8 mouse cellular contexts compared by ENCODE assay signal in the genomic region with DNA sequence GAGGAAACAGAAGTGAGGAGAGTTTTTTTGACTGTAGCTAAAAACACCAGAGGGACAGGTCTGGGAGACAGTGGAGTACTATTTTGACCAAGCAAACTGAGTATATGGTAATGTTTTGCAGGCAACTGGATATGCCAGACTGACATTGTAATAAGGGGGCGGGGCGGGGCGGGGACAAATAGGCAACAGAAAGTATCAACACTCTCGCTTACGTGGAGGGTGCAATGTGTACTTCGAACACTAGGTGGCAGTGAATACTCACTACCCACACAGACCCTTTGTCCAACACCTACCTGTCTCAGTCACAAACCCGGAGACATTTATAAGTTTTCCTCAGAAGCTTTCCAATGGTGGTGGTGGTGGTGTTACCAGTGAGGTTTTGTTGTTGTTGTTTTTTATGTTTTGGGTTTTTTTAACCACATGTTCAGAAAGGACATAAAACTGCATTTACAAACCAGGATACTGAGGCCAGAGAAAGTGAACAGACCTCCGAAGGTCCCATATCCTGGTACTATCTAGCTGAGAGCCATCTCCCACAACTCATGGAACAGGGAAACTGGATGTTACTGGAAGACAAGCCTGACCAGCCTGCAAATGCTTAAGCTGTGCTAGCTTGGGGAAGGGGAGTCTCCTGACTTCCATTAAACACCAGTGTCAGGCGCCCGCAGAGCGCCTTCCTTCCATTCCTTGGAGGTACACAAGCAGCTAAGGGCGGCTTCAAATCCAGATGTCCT.
A peak's percentile ranks its signal among the peaks of the same experiment; 100 is the strongest.
DNase-seq lines count a peak whose midpoint lies in the region; ATAC-seq and TF ChIP-seq lines count a peak whose summit lies in the region.

No protein-coding gene starts in this region.

- H3K4me1 ChIP-seq in G1E (ENCODE audit: insufficient read depth, low read depth, low read length), result peaks cover 5% of the 10 kb centered on the region; the same call in 1 of the 2 replicates
- H3K4me1 ChIP-seq in forebrain, embryonic 16.5 days (replicated peaks; ENCODE audit: control insufficient read depth, insufficient read depth, low read length), result no peaks in the 10 kb centered on the region
- H3K4me1 ChIP-seq in hindbrain, embryonic 10.5 days (replicated peaks), result peaks cover 46% of the 10 kb centered on the region
- H3K4me1 ChIP-seq in lung, embryonic 15.5 days, result no peaks in the 10 kb centered on the region

- H3K4me2 ChIP-seq in forebrain, embryonic 16.5 days (ENCODE audit: low read length), result no peak overlapping the region
- peak overlapping the region; percentile 41 for H3K4me2 ChIP-seq in lung, embryonic 15.5 days

- H3K9ac ChIP-seq in forebrain, embryonic 16.5 days (replicated peaks; ENCODE audit: low read depth, low read length), result no peak overlapping the region
- peak overlapping the region; percentile 17; the same call in 1 of the 2 replicates for H3K9ac ChIP-seq in lung, embryonic 15.5 days

- no peak overlapping the region for H3K4me3 ChIP-seq in G1E (ENCODE audit: low read depth, low read length)
- H3K4me3 ChIP-seq in forebrain, embryonic 16.5 days (replicated peaks; ENCODE audit: low read length), result no peak overlapping the region
- H3K4me3 ChIP-seq in hindbrain, embryonic 10.5 days, result no peak overlapping the region
- peak overlapping the region; percentile 22 for H3K4me3 ChIP-seq in lung, embryonic 15.5 days

- WGBS in forebrain, embryonic 16.5 days, result 33% methylated on average over 12 of the region's 12 CpGs
- WGBS in hindbrain, embryonic 10.5 days, result 32% methylated on average over 12 of the region's 12 CpGs
- 28% methylated on average over 12 of the region's 12 CpGs for WGBS in lung, embryonic 15.5 days

- peak; percentile 75; the same call in 1 of the 2 replicates for TF ChIP-seq CTCF in G1E (IDR thresholded peaks at IDR 0.05; ENCODE audit: low read depth, low read length)

- no peaks in the 10 kb centered on the region for H3K36me3 ChIP-seq in G1E (replicated peaks)
- H3K36me3 ChIP-seq in forebrain, embryonic 16.5 days (ENCODE audit: control insufficient read depth, insufficient read depth), result no peaks in the 10 kb centered on the region
- H3K36me3 ChIP-seq in hindbrain, embryonic 10.5 days, result no peaks in the 10 kb centered on the region
- no peaks in the 10 kb centered on the region for H3K36me3 ChIP-seq in lung, embryonic 15.5 days

- DNase-seq in G1E (ENCODE audit: low spot score), result peak; percentile 52
- DNase-seq in c-Kit-positive CD71-positive TER-119-positive erythroid progenitor cells, embryonic 14.5 days (ENCODE audit: low spot score), result peak; percentile 77
- peak; percentile 75 for DNase-seq in hindbrain, embryonic 10.5 days (ENCODE audit: low spot score)
- DNase-seq in layer of hippocampus, adult 9-10 months (ENCODE audit: low spot score), result peak; percentile 77
- DNase-seq in retina, adult 2 months (ENCODE audit: low read depth, low spot score), result peak; percentile 60
- DNase-seq in thymus, postnatal 36 days, result peak; percentile 45 to 52

- H3K27ac ChIP-seq in forebrain, embryonic 16.5 days (ENCODE audit: low read length), result no peak overlapping the region
- peak overlapping the region; percentile 3; the same call in 1 of the 2 replicates for H3K27ac ChIP-seq in hindbrain, embryonic 10.5 days
- 0 out of 2 replicates have a peak overlapping the region, but pooled peaks have one; percentile 5 for H3K27ac ChIP-seq in lung, embryonic 15.5 days

- H3K27me3 ChIP-seq in G1E (ENCODE audit: insufficient read depth, low read length), result peaks cover 27% of the 10 kb centered on the region
- H3K27me3 ChIP-seq in forebrain, embryonic 16.5 days (replicated peaks; ENCODE audit: control insufficient read depth, insufficient read depth, low read length), result no peaks in the 10 kb centered on the region
- peaks cover 19% of the 10 kb centered on the region for H3K27me3 ChIP-seq in hindbrain, embryonic 10.5 days (ENCODE audit: insufficient read depth, poor library complexity, severe bottlenecking)
- no peaks in the 10 kb centered on the region for H3K27me3 ChIP-seq in lung, embryonic 15.5 days

- no peaks in the 10 kb centered on the region for H3K9me3 ChIP-seq in G1E (replicated peaks)
- no peaks in the 10 kb centered on the region for H3K9me3 ChIP-seq in forebrain, embryonic 16.5 days (ENCODE audit: control insufficient read depth, low read length)
- H3K9me3 ChIP-seq in hindbrain, embryonic 10.5 days, result no peaks in the 10 kb centered on the region
- no peaks in the 10 kb centered on the region for H3K9me3 ChIP-seq in lung, embryonic 15.5 days

- ATAC-seq in G1E (ENCODE audit: extremely low read depth, insufficient number of reproducible peaks, low FRiP score, poor library complexity, severe bottlenecking), result 0 out of 2 replicates have a peak, but pooled peaks have one; percentile 8
- ATAC-seq in forebrain, embryonic 16.5 days, result peak; percentile 88
- ATAC-seq in lung, embryonic 15.5 days (ENCODE audit: borderline replicate concordance, extremely low read depth, low FRiP score, low TSS enrichment), result peak; percentile 40; the same call in 1 of the 2 replicates

Comparison
In these comparisons a context has a peak if more than half of its experiments do, and no peak if none do; other contexts are left out.
1. ATAC-seq: peak in every context shown above with its lines; median percentile 88 in forebrain, embryonic 16.5 days; 40 in lung, embryonic 15.5 days; 8 in G1E.